Mouse (Mus musculus) spleen, adult 2 months (tissue): ENCODE data around the gene Gm2244. TPM values are rescaled to one million over a fixed set of nuclear protein-coding genes. Genes with fewer than 3 reads are reported as not detected.
A peak's percentile ranks its signal among the peaks of the same experiment; 100 is the strongest.
"Not testable (repeated sequence)": the region's sequence is repeated elsewhere in the genome, so short reads cannot be mapped to it uniquely, and the experiment has no call there.

ENCODE experiments used
- DNase-seq, 2 experiments: peaks; one replicate each; pipeline versions ENCODE4 v3.0.0 to v3.0.0-alpha.2; 2012 to 2021; ENCODE audit warnings: low spot score in 2 of 2, low read depth in 1 of 2
- H3K27ac ChIP-seq: fragments of 200-500 bp; 2 replicates; pipeline ENCODE4 v1.5.1; 2012; ENCODE audit warnings: low read length, inconsistent platforms; ENCODE audit not compliant: insufficient read depth
- H3K27me3 ChIP-seq: fragments of 200-500 bp; 2 replicates; pipeline ENCODE4 v1.6.1; 2012; ENCODE audit warnings: mild to moderate bottlenecking, moderate library complexity, low read length, inconsistent platforms; ENCODE audit not compliant: control insufficient read depth, insufficient read depth
- H3K36me3 ChIP-seq: fragments of 200-500 bp; 2 replicates; pipeline ENCODE4 v1.6.1; 2012; ENCODE audit warnings: mild to moderate bottlenecking, low read length, inconsistent platforms; ENCODE audit not compliant: control insufficient read depth, insufficient read depth
- H3K4me1 ChIP-seq: fragments of 200-500 bp; 2 replicates; pipeline ENCODE4 v1.6.1; 2011; ENCODE audit warnings: inconsistent platforms; ENCODE audit not compliant: control insufficient read depth, insufficient read depth, insufficient read length
- H3K4me3 ChIP-seq: fragments of 200-500 bp; 2 replicates; pipeline ENCODE4 v1.5.1; 2011; ENCODE audit warnings: mild to moderate bottlenecking, inconsistent platforms; ENCODE audit not compliant: insufficient read depth, insufficient read length; ENCODE audit errors: extremely low read depth
- WGBS: fragments of 180-500 bp; shearing (Covaris S2); methylation state at CpG from one replicate; pipeline ENCODE4 v1.1.7; 2018; 5-methylcytosine and 5-hydroxymethylcytosine counted together
- polyA plus RNA-seq: library from polyadenylated mRNA; depleted of rRNA; stranded (reverse); fragments of >200 nt; gene quantifications from 2 replicates; pipeline ENCODE4 v1.2.3, GENCODE M21; 2012; rRNA removed

Gm2244 gene
- not detected in 2 replicates for polyA plus RNA-seq

DNA sequence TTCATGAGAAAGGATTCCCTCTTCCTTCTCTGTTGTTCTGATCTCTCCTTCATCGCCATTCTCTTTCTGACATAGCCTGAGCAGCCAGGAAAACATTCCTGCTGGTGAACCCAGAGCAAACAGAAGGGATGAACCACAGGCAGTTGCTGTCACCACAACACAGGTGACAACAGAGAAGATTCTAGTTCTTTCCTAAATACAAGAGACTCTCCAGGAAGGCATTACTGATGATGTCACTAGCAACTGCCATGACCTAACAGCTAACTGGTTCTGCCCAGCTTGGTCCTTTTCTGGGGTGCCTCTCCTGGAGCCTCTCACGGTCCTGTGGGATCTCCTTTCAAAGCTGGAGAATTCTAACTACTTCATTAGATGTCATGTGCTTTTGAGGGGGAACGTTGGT, at the start of gene Gm2244:
TSS of gene Gm2244 (minus strand) at position 101 of the 400 bp plus-strand sequence.
- not testable (repeated sequence) for H3K36me3 ChIP-seq, DNase-seq, H3K27me3 ChIP-seq, H3K4me3 ChIP-seq, H3K4me1 ChIP-seq, H3K27ac ChIP-seq
- WGBS: 82% methylated on average over 1 of the region's 3 CpGs

DNA sequence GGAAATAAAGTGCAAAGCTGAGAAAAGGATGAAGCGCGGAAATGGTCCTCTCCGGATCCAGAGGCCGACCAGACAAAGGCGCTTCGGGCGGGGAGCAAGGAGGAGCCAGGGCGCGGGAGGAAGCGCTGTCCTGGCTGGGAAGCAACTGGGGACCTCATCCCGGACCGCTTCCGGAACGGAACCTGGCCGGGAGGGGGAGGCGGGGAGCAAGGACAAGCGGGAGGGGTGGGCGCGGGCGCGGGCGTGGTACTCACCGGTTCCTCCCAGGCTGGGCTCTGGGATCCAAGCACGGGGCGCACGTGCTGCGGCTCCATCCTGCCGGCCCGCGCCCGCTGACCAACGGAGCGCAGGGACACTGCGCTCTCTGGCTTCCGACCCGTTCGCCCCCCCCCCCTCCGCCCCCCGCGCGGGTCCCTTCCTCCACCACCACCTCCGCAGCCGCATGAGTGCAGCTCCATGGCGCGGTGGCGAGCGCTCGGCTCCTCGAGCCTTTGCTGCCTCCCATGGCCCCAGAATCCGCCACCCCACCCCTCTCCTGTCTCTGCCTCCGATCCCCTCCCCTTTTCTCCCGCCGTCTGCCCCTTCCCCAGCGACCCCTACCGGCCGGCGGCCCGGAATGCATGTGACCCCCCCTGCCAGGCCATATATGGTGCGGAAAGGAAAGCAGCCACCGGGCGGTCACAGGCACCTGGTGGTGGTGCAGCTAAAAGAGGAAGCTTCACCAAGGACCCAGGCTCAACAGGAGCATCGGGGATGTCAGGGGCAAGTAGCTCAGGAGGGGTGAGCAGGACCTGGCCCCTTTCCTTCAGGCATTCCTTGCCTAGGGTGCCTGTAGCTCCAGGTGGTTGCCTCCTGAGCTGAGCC, 35.3 kb upstream of the Gm2244 start, which contains the start of gene Gm2237:
TSS of gene Gm2237 (minus strand) at position 332 of the 864 bp plus-strand sequence.
- H3K4me3 ChIP-seq: peak within 1 kb of the TSS; percentile 51
- 2% methylated on average over 30 of the region's 62 CpGs for WGBS
- not testable (repeated sequence) for H3K4me1 ChIP-seq, H3K36me3 ChIP-seq, H3K27ac ChIP-seq, H3K27me3 ChIP-seq
- peak in 1 of 2 experiments; percentile 20 for DNase-seq

Other genes starting within 250 kb of the Gm2244 start
- gene Gm21738, start 131.0 kb downstream of the Gm2244 start, polyA plus RNA-seq: not detected in 2 replicates
- 0.20 TPM in 2 replicates for gene Gm2237, start 35.2 kb upstream of the Gm2244 start, polyA plus RNA-seq
- not detected in 2 replicates for gene Gm5458, start 52.6 kb upstream of the Gm2244 start, polyA plus RNA-seq
- 5.9 and 6.4 TPM in 2 replicates for gene Nid2, start 201.3 kb upstream of the Gm2244 start, polyA plus RNA-seq